Mouse (Mus musculus): ENCODE measurements around the gene Slc4a1.

GRCm38 (mm10) chr11:102341101-102341500 lies 24.9 kb downstream of the Slc4a1 start:
- TF ChIP-seq POLR2A (IDR thresholded peaks at IDR 0.05; ENCODE audit: low read depth, low read length), result no peak
- no peak for TF ChIP-seq CTCF (IDR thresholded peaks at IDR 0.05; ENCODE audit: borderline replicate concordance, insufficient read depth, low read length)

Measured in embryonic fibroblast, embryonic 13.5 days (primary cell).